Mouse (Mus musculus): ENCODE measurements at regions not wholly inside any gene's neighbourhood (a gene's known extent, or its start where the extent isn't known, plus 50 kb on each side); places are given as distances from the start of the nearest gene placed in this dataset.
A peak's percentile ranks its signal among the peaks of the same experiment; 100 is the strongest.

DNA sequence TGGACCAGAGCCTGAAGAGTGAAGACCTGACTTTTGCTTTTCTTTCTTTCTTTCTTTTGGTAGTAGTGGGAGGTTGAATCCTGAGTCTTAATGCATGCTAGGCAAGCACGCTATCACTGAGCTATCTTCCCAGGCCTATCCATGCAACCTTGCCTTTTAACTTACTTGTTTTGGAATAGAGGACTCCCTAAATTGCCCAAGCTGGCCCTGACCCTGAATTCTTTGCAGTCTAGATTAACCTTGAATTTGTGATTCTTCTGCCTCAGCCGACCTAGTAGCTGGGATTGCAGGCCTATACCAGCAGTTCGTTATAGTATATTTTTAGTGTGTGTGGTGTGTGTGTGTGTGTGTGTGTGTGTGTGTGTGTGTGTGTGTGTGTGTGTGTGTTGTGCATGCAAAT, 183.1 kb downstream of the Gm12728 start:
- no peak for DNase-seq

DNA sequence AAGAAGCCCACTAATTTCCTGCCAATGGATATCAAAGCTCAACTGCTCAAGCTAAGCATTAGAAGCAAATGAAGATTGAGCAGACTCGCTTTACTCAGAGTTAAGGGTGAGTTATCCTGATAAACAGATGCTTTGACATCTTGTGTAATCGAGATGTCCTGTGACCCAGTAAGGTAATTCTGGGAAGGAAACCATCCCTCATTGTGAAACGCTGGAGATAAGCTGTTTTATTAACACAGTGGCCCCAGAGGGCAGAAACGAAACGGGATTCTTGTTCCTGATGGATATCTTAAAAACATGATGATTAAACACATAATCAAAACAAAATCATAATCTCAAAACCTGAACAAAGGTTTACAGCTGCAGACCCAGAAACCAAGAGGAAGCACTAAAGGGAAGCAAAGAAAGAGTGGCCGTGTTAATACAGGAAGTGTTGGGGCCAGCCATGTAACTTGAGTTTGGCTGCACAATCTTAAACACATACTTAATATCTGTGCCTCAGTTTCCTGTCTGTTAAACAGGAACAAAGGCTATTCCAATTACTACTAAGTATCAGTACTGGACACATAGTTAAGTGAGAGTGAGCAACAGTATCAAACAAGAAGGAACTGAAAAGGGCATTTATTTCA, 184.2 kb downstream of the Gm12728 start:
- DNase-seq, result peak; percentile 35

DNA sequence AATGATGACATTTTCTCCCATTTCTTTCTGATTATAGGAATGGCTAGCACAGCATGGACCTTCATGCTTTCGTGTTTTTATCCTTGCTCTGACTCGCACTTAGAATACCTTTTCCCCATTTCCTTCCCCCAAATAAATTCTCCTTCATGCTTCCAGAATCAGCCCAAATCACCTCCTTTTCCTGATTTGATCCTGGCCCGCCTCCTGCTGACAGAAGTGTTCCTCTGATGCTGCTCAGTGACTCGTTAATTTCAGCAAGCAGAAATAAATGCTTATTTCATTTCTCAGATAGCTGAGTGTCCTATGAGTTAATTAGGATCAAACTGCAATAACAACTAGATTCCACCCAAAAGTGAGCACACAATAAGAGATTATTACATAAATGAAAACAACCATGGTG, 185.3 kb downstream of the Gm12728 start:
- no peak for DNase-seq

DNA sequence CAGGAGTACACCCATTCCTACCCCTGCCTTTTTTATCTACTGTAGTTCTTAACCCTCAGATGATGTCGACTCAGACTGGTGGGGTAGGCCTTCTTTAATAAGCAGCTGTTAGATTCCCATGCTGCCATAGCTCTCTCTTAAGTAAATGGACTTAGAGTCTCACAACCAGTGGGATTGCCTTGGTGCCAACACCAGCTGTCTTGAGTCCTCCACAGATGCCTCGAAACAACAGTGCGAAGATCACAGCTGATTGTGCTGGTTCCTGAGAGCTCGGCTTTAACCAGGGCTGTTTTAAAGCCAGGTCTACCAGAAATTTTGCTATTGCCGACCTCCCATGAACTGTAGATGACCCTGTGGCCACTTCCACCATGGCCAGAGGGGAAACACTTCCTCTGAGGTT, 189.4 kb downstream of the Gm12728 start:
- DNase-seq, result no peak

DNA sequence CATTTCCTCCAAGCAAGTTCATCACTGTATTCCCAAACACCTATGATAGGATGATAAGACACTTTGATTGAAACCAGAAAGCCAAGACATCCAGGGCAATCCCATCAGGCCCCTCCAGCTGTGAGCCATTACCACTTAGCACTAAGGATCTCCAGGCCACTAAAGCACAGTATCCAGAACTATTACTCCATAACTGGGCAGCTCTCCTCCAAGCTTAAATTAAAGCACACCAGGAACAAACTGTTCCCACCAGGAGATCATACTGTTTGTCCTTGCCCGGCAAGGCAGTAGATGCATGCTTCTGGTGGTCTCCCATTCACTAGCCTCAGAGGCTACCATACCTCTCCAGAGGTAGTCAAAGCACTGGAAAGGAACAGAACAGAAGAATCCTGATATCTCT, 193.3 kb downstream of the Gm12728 start:
- DNase-seq, result peak; percentile 47

DNA sequence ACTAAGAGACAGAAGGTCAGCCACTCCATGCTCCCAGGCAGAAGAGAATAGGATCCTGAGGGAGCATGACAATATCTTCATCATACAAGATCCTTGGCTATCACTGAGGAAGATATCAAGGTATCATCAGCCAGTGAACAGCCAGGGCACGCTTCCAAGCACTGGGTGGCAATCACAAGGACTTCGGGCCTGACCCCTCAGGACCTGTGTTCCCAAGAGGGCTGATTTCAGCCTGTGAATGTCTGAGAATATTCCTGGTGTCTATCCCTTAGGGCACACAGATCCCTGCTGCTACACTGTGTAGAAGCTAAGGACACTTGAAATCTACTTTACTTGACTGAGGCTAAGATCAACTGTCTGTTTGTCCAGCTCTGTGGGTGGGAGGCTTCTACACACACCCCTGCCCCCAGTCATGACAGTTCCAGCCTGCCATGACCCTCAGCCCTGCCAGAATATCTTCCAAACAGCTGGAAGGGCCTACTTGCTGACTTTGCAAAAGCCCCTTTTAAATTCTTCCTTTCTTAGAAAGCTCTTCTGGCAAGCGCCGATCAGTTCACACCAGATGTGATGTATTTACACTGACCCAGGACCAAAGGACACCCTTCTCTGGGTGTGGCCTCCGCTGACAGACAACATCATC, 198.4 kb downstream of the Gm12728 start:
- peak; percentile 37 for DNase-seq

DNA sequence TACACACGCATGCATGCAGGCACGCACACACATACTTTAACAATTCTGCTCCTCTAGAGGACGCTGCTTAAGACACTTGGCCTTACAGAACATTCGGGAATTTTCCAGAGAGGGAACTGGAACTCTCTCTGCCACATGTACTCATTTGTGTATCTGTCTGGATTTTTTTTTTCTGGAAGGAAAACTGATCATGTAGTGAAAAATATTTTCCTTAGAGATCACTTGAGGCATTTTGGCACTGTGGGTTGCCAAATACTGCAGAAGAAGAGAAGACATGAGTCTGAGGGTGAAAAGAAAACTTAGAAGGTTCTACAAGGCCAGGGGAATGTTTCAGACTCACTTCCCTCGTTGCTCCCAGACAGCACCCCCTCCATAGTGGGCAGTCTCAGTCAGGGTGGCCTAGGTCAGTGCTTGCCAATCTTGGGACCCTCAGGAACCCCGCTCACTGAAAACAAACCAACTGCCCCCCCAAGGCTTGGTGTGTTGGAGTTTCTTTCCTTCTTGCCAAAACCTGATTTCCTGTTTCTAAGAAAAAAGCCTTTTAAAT, 203.0 kb downstream of the Gm12728 start:
- peak; percentile 50 for DNase-seq

DNA sequence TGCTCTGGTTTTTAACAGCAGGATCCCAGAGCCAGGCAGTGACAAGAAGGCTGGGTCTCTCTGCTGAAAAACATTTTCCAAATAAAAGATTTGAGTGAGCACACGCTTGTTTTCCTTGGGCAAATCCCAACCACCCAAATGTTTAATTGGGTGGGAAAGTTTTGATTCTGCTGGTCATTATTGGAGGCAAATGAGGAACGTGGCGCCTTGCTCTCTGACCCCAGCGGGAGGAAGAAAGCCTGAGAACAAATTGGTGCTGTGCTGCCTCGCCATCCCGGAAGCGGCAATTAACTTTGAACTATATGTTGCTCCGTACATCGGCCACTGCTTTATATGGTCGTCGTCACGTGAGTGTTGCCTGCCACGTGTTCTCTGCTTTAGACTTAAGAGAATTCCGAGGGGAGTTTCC, 204.7 kb downstream of the Gm12728 start:
- DNase-seq, result peak; percentile 25

DNA sequence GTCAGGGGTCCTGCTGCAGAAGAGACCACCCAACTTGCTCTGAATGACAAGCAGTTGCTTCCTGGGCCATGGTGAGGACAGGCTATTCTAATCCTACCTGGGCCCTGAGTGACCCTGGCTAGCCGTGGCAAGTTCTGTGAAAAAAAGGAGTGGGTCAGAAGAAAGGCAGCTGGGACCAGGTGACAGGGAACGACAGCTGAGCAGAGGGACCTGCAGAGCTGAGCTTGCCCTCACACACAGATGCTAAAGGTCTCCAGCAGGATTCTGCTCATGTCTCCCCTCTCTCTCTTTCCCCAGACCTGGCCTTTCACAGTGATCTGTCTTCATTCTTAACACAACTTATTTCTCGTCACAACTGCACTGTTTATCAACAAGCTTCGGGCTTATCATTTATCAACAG, 206.4 kb downstream of the Gm12728 start:
- DNase-seq, result no peak

DNA sequence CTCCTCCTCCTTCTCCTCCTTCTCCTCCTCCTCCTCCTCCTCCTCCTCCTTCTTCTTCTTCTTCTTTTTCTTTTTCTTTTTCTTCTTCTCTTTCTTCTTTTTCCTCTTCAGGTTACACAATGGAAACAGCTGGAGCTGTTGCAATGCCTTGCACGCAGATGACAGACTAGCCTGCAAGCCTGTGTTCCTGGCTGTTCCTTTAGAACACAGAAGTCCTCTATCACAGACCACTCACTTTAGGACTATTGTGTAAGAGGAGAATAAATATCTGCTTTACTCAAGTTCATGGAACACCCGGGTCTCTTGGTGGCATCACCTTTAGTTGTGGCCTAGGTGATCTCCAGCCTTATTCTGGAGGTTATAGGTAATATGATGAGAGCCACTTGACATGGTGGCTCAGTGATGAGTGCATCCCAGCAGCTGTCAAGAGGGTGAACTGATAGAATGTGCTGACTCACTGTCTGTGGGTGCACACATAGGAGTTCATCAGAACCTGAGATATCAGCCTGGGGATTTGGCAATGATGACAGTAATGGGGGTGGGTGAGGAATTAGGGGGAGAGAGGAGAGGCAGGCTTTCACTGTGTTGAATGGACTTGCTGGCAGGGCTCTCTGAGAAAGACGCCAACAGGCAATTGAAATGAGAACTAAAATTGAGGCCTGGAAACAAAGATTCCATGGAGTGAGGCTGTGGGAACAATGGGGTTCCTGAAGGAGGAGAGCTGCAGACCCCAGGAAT, 207.4 kb downstream of the Gm12728 start:
- peak; percentile 56 for DNase-seq

DNA sequence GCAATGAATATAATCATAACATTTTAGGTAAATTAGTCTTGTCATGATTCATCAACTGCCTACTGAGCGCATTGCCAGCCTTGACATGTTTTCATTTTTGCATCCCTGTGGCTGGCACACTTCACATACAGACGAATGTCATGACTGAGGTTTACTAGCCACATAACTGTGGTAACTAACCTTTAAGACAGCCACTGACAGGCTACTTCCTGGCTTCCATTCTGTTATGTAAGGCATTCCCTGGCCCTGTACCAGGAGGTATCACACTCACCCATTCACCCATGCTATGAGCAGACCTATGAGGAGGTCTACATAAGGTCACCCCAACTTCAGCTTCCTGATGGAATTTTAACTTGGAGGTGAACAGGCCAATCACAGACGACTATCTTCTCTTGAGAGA, 212.8 kb downstream of the Gm12728 start:
- DNase-seq, result no peak

DNA sequence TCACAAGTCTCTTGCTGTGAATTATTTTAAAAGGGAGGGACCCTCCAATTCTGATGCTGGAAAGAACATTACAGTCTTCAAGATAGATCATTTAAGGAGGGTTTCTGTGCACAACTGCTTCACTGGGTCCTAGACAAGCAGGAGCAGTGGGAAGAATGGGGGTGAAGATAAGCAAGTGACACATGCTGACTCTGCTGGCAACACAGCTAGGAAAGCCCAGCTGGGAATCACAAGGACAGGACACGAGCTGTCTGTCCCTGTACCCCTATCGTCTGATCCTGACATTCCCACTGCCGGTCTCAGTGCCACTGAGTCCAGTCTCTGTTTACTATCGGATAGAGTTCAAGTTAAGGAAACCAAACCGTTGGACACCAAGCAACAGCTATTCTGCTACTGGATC, 216.3 kb downstream of the Gm12728 start:
- DNase-seq, result no peak

DNA sequence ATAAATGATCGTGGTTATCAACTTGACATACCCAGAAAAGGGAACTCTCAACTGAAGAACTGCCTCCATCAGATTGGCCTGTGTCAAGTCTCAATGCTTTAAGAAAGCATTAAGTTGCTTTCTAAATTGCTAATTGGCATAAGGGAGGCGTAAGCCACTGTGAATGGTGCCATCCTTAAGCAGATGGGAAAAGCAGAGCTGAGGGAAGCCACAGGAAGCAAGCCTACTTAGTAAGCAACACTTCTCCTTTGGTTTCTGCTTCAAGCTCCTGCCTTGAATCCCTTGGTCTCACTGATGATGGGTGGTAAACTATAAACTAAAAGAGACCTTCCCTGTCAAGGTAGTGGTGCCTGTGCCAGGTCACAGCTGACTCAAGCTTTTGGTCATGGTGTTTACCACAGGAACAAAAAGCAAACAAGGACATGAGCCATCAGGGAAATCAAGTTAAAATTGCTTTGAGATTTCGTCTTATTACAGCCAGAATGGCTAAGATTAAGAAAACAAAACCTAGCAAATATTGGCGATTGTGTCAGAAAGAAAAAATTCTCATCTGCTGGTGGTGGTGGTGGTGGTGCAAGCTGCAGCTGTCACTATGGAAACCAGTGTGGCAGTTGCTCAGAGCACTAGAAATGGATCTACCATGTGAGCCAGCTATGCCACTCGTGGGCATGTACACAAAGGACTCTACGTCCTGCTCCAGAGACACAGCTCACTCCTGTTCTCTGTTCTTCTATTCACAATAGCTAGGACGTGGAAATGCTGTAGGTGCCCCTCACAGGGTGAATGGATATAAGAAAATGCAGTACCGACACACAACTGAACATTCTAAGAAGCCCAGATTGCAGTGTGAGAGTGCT, 217.9 kb downstream of the Gm12728 start:
- no peak for DNase-seq

DNA sequence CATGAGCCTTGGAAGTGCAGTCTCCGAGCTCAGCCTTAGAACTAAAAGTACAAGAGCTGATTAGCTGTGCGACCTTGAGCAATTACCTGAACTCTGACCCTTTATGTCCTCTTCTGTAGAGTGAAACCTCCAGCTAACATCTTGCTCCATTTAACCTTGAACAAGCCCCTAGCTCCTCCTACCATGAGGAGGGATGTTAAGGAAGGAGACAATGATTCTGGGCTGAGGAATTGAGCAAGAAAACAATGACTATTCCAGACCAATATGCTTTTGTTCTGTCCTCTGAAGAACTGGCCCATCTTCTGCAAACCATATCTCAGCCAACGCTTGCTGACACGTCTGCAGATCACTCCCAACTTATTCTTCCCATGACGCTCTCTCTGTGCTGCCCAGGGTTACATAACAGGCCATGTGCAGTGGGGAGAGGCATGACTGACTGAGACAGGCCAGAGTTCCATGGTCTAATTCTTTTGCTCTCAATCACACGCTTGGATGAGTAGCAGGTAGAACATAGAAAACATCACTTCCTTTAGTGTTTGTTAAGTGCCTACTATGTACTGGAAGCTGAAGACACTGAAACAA, 227.5 kb downstream of the Gm12728 start:
- DNase-seq, result peak; percentile 35

DNA sequence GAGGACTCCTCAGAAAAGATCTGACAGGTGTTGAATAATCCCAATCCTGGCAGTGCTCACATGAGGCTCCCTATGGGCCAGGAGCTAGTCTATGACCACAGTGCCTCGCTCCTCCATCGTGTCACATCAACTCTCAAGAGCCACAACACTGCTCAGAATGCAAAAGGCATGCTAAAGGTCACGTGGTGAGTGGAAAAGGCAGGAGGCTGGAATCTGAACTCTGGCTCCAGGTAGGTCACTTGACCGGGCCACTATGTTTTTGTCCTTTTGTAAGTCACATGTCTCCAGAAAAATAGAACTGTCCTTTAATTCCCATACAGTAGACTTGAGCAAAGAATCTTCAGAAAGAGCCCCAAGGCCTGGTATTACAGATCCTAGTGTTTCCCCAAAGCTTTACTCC, 229.3 kb downstream of the Gm12728 start:
- DNase-seq, result no peak

DNA sequence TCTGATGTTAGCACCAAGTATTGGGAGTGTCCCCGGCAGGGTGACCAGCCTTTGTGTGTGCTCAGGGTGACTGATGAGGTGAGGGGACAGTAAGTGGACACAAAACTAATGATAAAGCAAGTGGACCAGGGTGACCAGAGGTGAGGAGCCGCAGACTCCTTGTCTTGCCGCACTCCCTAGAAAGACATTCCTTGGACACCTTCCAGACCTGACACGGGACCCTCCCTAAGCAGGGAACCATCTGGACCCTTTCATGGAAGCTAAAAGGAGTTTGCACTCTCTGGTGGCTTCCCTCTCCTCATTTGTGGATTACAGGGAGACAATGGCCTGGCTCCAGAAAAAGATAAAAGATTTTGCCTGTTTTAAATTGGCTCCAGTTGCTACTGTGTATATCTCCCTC, 230.7 kb downstream of the Gm12728 start:
- DNase-seq, result no peak

DNA sequence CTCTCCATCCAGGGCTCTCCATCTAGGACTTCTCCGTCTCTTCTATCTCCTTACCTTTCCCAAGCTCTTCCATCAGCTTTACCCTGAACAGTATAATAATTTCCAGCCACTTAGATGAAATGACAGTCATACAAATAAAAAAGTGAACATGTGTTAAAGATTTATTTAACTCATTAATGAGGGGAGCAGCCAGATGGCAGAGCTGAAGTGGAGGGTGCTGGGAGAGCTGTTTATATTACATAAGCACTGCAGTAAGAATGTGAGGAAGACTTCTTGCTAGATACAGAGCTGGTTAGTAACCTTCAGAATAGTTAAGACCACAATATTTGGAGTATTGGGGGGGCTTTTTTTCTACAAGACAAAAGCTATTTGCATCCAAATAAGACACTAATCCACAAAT, 234.9 kb downstream of the Gm12728 start:
- no peak for DNase-seq

DNA sequence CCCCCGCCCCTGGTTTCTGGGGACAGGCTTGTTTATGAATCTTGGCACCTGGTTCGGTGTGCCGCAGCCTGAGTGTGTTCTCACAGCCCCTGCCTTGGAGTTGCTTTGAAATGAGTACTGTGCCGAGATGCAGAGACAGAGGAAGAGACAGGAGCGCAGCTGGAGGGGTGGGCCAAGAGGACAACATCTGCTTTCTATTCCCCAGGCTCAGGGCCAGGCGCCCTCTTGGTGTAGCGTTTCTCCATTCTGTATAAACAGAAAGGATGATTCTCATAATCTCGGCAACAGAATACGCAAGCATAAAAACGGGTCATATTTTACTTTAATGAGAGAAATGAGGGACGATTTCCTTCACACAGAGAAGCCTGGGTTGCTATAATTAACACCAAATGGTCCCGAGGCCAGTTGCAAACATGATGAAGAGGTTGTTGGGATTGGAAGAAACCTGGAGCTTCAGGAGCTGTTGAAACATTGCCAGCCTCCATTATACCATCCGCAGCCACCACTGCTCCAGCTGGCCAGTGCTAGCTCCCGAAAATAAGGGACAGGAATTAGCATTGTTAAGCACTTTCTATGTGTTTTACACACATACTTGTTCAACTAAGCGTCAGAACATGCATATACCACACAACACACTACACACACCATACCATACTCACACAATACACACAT, 236.4 kb downstream of the Gm12728 start:
- DNase-seq, result peak; percentile 21

DNA sequence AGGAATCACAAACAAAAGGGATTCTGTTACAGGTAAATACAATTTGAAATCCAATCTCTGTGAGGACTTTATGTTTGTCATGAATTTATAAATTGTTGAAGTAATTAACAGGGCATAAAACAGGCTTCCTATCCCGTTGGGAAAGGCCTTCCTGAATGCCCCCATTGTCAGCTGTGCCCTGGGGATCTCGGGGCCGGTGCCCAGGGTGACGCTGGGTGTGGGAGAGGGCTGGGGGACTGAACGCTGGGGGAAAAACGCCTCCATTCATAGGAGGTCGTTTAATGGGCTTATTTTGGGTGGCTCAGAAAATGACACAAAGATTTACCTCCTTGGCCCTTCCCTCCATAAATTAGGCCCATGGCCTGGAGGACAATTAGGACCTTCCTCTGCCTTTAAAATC, 250.7 kb downstream of the Gm12728 start:
- DNase-seq, result no peak

DNA sequence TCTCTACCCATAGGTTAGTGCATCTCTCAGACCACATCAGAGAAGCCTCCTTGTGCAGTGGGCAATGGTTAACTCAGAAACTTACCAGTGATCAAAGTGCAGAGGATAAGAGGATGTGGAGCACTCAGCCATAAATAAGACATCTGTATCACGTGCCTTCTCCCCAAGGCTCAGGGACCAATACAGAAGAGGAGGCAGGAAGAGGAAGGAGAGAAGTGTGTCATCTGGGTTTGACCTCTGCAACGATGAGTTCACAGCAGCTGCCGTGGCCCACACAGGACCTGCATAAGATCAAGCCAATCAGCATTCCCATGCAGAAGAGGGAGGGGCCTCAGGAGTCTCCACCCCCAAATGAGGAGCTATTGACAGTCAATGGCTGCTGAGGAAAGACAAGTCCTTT, 252.8 kb downstream of the Gm12728 start:
- no peak for DNase-seq

DNA sequence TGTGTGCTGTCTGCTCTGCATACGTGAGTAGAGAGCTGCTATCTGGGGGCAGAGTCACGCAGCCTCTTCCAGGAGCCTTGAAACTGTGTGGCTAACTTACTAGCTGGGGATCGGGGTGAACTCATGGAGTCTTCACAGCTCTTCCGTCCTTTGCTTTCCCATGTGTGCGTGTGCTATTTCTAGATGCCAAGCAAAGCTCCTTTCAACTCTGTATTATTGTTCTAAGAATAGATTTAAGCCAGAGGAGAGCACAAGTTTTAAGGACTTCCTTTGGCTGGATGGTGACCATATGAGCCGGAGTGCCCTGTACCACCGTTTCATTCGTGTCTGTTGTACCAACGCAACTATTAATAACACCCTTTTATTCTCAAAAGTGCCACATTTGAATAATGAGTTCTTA, 254.0 kb downstream of the Gm12728 start:
- no peak for DNase-seq

DNA sequence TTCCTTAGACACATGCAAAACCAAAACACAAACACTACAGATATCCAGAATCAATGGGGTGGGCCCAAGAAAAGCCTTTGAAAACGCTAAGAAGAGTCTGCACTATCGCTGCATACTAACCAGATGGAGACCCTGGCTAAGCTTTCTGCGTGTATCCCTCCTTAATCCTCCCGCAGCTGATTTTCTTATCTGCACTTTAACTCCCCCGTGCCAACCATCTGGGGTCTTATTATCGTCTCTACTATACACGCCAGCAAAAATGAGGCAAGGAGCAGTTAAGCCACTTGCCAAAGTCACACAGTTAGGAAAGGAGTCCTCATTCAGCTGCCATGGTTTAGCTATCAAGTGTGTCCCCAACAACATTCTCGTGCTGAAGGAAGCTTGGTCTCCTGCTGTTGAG, 258.4 kb downstream of the Gm12728 start:
- no peak for DNase-seq

All from lung, postnatal 36 days (tissue).